Mouse (Mus musculus) kidney, postnatal 4 days (tissue): ENCODE data around the gene 1600014C23Rik.

ENCODE experiments used
- DNase-seq, 2 experiments: peaks; one replicate each; pipeline ENCODE4 v3.0.0; 2021; ENCODE audit warnings: mixed read lengths in 2 of 2

The 1600014C23Rik gene

GRCm38 (mm10) chr17:45686093-45686619 lies 47.5 kb downstream of the 1600014C23Rik start, which contains the start of gene Mrpl14:
Gene Mrpl14, plus strand, starts transcription at chr17:45686322.
- peak; percentile 97 to 98 for DNase-seq

- peak; percentile 66 to 77 for DNase-seq
Measured at GRCm38 (mm10) chr17:45685171-45686092, 48.2 kb downstream of the 1600014C23Rik start.

DNA sequence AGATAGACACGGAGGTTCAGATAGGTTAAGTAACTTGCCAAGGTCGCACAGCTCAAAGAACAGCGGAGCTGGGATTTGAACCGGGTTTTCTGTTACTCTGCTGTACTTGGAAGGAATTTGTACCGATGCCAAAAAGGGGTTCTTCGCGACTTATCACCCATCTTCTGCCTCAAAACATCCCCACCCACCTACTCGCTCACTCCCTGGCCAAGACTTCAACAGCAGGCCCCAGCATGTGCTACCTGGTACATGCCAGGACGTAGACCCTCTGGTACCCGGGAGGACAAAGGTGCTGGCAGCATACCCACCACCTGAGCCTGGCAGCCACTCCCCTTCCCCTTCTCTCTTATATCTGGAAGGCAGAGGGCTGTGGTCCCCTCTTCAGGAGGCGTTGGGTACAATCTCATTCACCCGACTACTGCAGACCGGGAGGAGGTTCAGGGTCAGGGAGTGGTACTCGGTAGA lies 48.9 kb downstream of the 1600014C23Rik start:
- no peak for DNase-seq
